Mouse (Mus musculus): ENCODE measurements around the gene Usp10. TPM values are rescaled to one million over a fixed set of nuclear protein-coding genes. Genes with fewer than 3 reads are reported as not detected.

Usp10 gene
- polyA plus RNA-seq, 1 experiment from 2014 or later, result 99.2 TPM

DNA sequence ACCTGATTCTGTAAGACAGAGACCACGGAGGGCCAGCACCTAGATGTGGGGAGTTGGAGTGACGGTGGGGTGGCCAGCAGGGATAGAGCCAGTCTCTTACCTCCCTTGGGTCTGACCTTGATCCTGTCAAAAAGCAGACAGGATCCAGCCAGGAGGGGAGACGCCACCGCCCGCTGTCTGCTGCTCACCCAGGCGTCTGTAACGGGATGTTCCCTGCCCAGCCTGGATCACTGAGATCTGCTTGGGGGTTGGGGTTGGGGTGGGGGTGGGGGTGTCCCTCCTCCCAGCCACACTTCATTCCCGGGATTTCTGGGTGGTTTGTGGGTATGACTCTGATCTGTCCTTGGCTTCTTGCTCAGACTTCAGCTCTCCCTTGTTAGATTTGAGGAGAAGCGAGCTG is 92.2 kb downstream of the Usp10 start:
- no peak overlapping the region for H3K27ac ChIP-seq (ENCODE audit: low read depth, low read length)
- no peak overlapping the region for H3K4me3 ChIP-seq (ENCODE audit: low read depth, low read length)
- H3K9ac ChIP-seq (ENCODE audit: low read depth, low read length), result no peak overlapping the region
- peaks cover 16% of the 10 kb centered on the region; the same call in 1 of the 2 replicates for H3K4me1 ChIP-seq (ENCODE audit: control insufficient read depth, insufficient read depth, low read length)
- 41% methylated on average over 9 of the region's 9 CpGs for WGBS (ENCODE audit: insufficient replicate concordance)
- H3K9me3 ChIP-seq (replicated peaks; ENCODE audit: control insufficient read depth, low read length), result no peaks in the 10 kb centered on the region
- no peak overlapping the region for H3K4me2 ChIP-seq
- ATAC-seq (replicated peaks; ENCODE audit: insufficient number of reproducible peaks, low FRiP score, low TSS enrichment), result no peak
- H3K27me3 ChIP-seq (ENCODE audit: control insufficient read depth, insufficient read depth, low read length), result 0 out of 2 replicates have a peak, but pooled peaks cover 2% of the 10 kb centered on the region
- no peaks in the 10 kb centered on the region for H3K36me3 ChIP-seq (ENCODE audit: control insufficient read depth, insufficient read depth, low read length)

GRCm38 (mm10) chr8:120004154-120004702 is 94.1 kb downstream of the Usp10 start:
- H3K27me3 ChIP-seq (ENCODE audit: control insufficient read depth, insufficient read depth, low read length), result 0 out of 2 replicates have a peak, but pooled peaks cover 2% of the 10 kb centered on the region
- 41% methylated on average over 14 of the region's 14 CpGs for WGBS (ENCODE audit: insufficient replicate concordance)
- H3K4me1 ChIP-seq (ENCODE audit: control insufficient read depth, insufficient read depth, low read length), result peaks cover 16% of the 10 kb centered on the region; the same call in 1 of the 2 replicates
- ATAC-seq (replicated peaks; ENCODE audit: insufficient number of reproducible peaks, low FRiP score, low TSS enrichment), result 0 out of 2 replicates have a peak, but pooled peaks have one; percentile 31
- H3K4me2 ChIP-seq, result 0 out of 2 replicates have a peak overlapping the region, but pooled peaks have one; percentile 22
- no peaks in the 10 kb centered on the region for H3K36me3 ChIP-seq (ENCODE audit: control insufficient read depth, insufficient read depth, low read length)
- H3K9me3 ChIP-seq (replicated peaks; ENCODE audit: control insufficient read depth, low read length), result no peaks in the 10 kb centered on the region
- no peak overlapping the region for H3K4me3 ChIP-seq (ENCODE audit: low read depth, low read length)
- H3K9ac ChIP-seq (ENCODE audit: low read depth, low read length), result no peak overlapping the region
- peak overlapping the region; percentile 12; the same call in 1 of the 2 replicates for H3K27ac ChIP-seq (ENCODE audit: low read depth, low read length)

- 63% methylated on average over 2 of the region's 2 CpGs for WGBS (ENCODE audit: insufficient replicate concordance)
- Histone ChIP-seq H3K4me2 (0 out of 2 replicates have a peak overlapping the region, but pooled peaks have one; percentile 22), H3K27ac (ENCODE audit: low read depth, low read length) (0 out of 2 replicates have a peak overlapping the region, but pooled peaks have one; percentile 3), H3K9ac (ENCODE audit: low read depth, low read length) (no peak overlapping the region), H3K4me3 (ENCODE audit: low read depth, low read length) (no peak overlapping the region), H3K4me1 (ENCODE audit: control insufficient read depth, insufficient read depth, low read length) (peaks cover 16% of the 10 kb centered on the region; the same call in 1 of the 2 replicates), H3K36me3 (ENCODE audit: control insufficient read depth, insufficient read depth, low read length) (no peaks in the 10 kb centered on the region), H3K9me3 (replicated peaks; ENCODE audit: control insufficient read depth, low read length) (no peaks in the 10 kb centered on the region), H3K27me3 (ENCODE audit: control insufficient read depth, insufficient read depth, low read length) (0 out of 2 replicates have a peak, but pooled peaks cover 4% of the 10 kb centered on the region)
- ATAC-seq (replicated peaks; ENCODE audit: insufficient number of reproducible peaks, low FRiP score, low TSS enrichment), result no peak
These were observed 94.7 kb downstream of the Usp10 start for GRCm38 (mm10) chr8:120004705-120005381.

DNA sequence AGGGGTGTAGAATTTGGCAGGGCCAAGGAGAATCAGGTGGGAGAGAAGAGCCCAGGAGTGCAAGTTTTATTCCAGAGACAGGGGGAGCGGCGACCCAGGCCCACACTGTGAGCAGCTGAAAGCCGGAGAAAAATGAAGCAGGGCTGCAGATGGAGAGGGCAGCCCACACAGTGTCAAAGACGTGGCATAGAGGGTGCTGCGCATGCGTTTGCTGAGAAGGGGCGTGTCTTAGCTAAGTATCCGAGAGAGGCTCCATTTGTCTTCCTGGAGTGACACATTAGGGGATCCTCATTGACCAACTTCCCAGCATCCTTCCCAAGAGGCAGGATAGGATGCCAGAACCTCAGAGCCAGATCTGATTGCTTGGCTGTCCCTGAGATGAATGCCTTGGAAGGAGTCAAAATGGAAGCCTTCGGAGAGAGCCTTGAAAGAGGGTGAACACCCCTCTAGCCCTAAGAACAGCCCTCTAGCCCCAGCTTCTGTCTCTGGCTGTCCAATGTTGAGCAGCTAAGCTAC is 96.5 kb downstream of the Usp10 start:
- H3K9me3 ChIP-seq (replicated peaks; ENCODE audit: control insufficient read depth, low read length), result no peaks in the 10 kb centered on the region
- WGBS (ENCODE audit: insufficient replicate concordance), result 33% methylated on average over 9 of the region's 9 CpGs
- no peak overlapping the region for H3K4me2 ChIP-seq
- no peak overlapping the region for H3K27ac ChIP-seq (ENCODE audit: low read depth, low read length)
- no peak overlapping the region for H3K4me3 ChIP-seq (ENCODE audit: low read depth, low read length)
- H3K9ac ChIP-seq (ENCODE audit: low read depth, low read length), result no peak overlapping the region
- no peak for ATAC-seq (replicated peaks; ENCODE audit: insufficient number of reproducible peaks, low FRiP score, low TSS enrichment)
- no peaks in the 10 kb centered on the region for H3K36me3 ChIP-seq (ENCODE audit: control insufficient read depth, insufficient read depth, low read length)
- peaks cover 6% of the 10 kb centered on the region; the same call in 1 of the 2 replicates for H3K27me3 ChIP-seq (ENCODE audit: control insufficient read depth, insufficient read depth, low read length)
- peaks cover 16% of the 10 kb centered on the region; the same call in 1 of the 2 replicates for H3K4me1 ChIP-seq (ENCODE audit: control insufficient read depth, insufficient read depth, low read length)

Other genes starting within 250 kb of the Usp10 start
- gene Wfdc1, start 244.0 kb upstream of the Usp10 start, polyA plus RNA-seq (2014; fragmentation: Nextera tagmentation; extraction: Ambion mirVana), result 2.1 and 2.3 TPM in 2 replicates
- gene Atp2c2, start 210.4 kb upstream of the Usp10 start, polyA plus RNA-seq (2014; fragmentation: Nextera tagmentation; extraction: Ambion mirVana), result 0.14 and 0.24 TPM in 2 replicates
- gene Tldc1, start 131.9 kb upstream of the Usp10 start, polyA plus RNA-seq (2014; fragmentation: Nextera tagmentation; extraction: Ambion mirVana), result 10.2 and 12.9 TPM in 2 replicates
- gene Cotl1, start 69.8 kb upstream of the Usp10 start, polyA plus RNA-seq (2014; fragmentation: Nextera tagmentation; extraction: Ambion mirVana), result 110 and 142 TPM in 2 replicates
- gene Klhl36, start 48.1 kb upstream of the Usp10 start, polyA plus RNA-seq (2014; fragmentation: Nextera tagmentation; extraction: Ambion mirVana), result 8.6 and 8.9 TPM in 2 replicates
- 6.4 TPM in 1 of 2 replicates, not detected in the other for gene Gm20388, start 481 bp downstream of the Usp10 start, polyA plus RNA-seq (2014; fragmentation: Nextera tagmentation; extraction: Ambion mirVana)
- gene Crispld2, start 82.1 kb downstream of the Usp10 start, polyA plus RNA-seq (2014; fragmentation: Nextera tagmentation; extraction: Ambion mirVana), result 1.7 and 2.8 TPM in 2 replicates
- gene Zdhhc7, start 191.1 kb downstream of the Usp10 start, polyA plus RNA-seq (2014; fragmentation: Nextera tagmentation; extraction: Ambion mirVana), result 24.7 and 29.1 TPM in 2 replicates
- 8.4 and 13.5 TPM in 2 replicates for gene 6430548M08Rik, start 203.8 kb downstream of the Usp10 start, polyA plus RNA-seq (2014; fragmentation: Nextera tagmentation; extraction: Ambion mirVana)

Data from heart, embryonic 11.5 days (tissue).